Mouse (Mus musculus): ENCODE measurements around the gene Mcl1. TPM values are rescaled to one million over a fixed set of nuclear protein-coding genes. Genes with fewer than 3 reads are reported as not detected.
"Not testable (repeated sequence)": the region's sequence is repeated elsewhere in the genome, so short reads cannot be mapped to it uniquely, and the experiment has no call there.

Gene Mcl1
- total RNA-seq (2021): 100 to 1,000 TPM; 151 to 156 TPM

DNA sequence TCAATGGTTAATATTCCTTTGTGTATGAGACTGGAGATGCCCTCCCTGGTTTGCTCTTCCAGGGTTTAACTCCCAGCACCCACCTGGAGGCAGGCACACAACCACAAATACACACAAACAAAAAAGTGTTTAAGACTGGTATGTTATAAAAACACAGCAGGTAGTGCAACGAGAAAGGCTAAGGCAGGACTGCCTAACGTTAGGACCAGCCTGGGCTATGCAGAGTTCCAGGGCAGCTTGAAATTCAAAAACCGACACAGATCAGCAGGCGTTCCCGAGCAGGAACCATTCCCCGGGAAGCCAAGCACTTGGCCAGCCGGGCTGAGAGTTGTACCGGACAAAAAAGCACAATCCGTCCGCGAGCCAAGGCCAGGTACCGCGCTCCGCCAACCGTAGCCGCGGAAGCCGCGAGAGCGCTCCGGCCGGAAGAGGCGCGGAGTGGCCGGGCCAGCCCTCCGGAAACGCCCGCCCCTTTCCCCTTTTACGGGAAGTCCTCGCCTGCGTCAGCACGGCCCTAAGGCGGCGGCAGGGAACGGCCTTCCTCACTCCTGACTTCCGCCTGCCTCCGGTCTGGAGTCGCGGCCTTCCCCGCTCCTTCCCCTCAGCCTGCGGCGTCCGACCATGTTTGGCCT is at the start of gene Mcl1:
Mcl1 (plus strand) TSS at position 553 of the 632 bp plus-strand sequence.
- intact Hi-C loops (cut with DNase I): no loop called here
- DNase-seq: peak; percentile 96 to 97

GRCm38 (mm10) chr3:95609195-95609594 is 49.4 kb upstream of the Mcl1 start:
- DNase-seq: no peak
- intact Hi-C loops (cut with DNase I): no loop called here

DNA sequence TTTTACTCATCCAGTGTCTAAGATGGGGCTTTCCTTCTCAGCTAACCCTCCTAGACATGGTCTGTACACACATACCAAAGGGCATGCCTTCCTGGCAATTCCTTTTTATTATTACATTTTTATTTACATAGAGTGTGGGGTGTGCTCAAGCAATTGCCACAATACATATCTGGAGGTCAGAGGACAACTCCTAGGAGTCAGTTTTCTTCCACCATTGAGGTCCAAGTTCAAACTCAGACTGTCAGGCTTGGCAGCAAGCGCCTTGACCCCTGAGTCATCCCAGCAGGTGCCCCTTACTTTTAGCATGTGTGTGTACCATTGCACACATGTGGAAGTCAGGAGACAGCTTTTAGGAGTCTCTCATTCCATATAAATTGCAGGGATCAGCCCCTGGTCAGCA is 44.6 kb upstream of the Mcl1 start:
- no peak for DNase-seq
- intact Hi-C loops (cut with DNase I): no loop called here

DNA sequence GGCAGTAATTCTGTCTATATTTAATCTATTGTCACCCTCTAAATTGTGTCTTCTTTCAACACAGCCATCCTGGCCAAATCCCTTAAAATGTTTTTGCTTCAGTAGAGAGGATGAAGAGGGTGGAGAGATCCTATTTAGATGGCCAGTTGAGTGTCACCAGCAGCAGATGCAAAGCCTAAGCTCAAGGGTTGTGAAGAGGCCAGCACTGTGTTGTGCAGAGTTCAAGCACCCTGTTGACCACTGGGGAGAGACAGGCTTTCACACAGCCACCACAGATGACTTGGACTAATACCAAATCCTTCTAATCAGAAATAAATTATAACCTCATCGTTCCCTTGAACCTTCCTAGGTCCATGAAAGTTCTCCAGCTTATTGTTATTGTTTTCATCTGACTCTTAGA is 40.1 kb upstream of the Mcl1 start:
- no peak for DNase-seq
- intact Hi-C loops (cut with DNase I): loop anchor here (5.0 kb wide), 1 partner anchor 101 kb away; no protein-coding TSS in a partner anchor

DNA sequence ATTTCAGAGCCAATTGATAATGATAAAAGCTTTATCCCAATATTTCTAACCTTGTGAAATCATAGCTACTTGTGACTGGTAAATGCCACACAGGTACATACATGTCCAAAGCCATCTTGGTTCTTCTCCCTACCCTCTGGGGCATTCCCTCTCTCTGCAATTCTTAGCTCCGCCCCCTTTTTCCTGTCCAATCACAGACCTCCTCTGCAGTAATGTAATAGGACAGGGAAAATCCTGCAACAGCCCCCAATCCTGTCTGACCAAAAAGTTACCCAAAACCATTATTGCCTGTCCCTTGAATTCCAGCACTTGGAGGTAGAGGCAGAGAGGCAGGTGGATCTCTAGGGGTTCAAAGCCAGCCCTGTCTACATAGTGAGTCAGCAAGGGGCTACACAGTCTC is 37.3 kb upstream of the Mcl1 start:
- no peak for DNase-seq
- intact Hi-C loops (cut with DNase I): no loop called here

DNA sequence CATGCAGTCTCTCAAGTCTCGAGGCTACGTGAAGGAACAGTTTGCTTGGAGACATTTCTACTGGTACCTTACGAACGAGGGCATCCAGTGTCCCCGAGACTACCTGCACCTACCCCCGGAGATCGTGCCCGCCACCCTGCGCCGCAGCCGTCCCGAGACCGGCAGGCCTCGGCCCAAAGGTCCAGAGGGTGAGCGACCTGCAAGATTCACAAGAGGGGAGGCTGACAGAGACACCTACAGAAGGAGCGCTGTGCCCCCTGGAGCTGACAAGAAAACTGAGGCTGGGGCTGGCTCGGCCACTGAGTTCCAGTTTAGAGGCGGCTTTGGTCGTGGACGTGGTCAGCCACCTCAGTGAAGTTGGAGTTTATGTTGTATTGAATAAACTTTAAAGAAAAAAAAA is 36.2 kb upstream of the Mcl1 start:
- intact Hi-C loops (cut with DNase I); DNase-seq: not testable (repeated sequence)

DNA sequence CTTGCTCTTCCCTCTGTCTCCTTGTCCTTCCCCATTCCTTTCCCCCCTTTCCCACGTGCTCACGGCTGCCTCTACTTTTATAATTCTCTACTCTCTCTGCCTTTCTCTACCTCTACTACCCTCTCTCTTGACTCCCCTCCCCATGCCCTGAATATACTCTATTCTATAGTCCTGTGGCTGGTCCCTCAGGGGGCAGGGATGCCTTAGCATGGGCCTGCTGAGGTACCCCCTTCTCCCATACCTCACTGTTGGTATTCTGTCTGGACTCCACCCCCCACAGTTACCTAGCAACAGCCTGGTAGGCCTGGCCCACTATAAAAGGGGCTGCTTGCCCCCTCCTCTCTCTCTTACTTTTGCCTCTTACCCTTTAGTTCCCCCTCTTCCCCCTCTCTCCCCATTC is 35.0 kb upstream of the Mcl1 start:
- no peak for DNase-seq
- intact Hi-C loops (cut with DNase I): no loop called here

DNA sequence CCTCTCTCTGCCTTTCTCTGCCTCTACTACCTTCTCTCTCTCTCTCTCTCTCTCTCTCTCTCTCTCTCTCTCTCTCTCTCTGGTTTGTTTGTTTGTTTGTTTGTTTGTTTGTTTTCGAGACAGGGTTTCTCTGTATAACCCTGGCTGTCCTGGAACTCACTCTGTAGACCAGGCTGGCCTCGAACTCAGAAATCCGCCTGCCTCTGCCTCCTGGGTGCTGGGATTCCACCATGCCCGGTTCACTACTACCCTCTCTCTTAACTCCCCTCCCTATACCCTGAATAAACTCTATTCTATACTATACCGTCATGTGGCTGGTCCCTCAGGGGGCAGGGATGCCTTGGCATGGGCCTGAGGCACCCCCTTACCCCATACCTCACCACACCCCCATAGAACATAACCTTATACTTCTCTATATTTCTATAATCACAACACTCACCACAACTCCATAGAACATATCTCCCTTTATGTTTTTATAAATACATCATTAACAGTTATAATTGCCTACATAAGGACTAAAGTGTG is 34.5 kb upstream of the Mcl1 start:
- not testable (repeated sequence) for DNase-seq
- intact Hi-C loops (cut with DNase I): loop anchor here (2.0 kb wide), 1 partner anchor 35 kb away; the partner anchor contains the start of gene Golph3l

DNA sequence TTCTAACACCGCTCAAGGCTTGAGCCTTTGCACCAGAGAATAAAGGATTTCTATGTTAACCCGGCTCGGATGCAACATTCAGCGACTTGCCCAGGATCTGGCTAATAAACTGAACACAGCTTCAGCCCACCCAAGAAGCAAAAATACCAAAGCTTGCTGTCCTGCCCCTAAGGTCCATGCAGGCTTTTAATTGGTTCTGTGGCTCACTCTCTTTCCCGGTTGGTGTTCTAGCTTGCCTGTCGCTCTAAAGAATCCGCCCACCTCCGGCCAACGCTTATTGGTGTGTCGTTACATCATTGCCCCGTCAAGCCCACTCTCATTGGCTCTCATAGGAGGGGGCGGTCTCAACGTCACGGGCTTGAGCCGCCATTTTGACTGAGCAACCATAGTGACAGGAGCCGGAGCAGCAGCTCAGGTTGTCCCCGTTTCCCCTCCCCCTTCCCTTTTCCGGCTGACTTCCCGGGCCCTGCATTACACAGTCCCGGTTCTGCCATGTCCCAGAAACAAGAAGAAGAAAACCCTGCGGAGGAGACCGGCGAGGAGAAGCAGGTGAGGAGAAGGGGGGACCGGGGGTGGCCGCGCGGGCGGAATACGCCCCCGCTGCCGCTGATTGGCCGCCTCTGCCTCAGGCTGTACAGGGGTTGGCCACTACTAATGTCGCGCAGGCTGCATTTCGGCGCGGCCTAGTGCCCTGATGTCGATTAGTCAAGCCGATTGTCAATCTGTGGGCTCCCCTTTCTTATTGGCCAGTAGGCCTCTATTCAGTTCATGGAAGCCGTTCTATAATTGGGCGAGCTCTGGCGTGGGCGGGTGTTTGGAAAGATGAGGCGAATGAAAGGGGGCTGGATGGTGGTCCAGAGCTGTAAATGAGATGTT is 33.7 kb upstream of the Mcl1 start, which contains the start of gene Ensa:
Ensa (plus strand) TSS at position 366 of the 876 bp plus-strand sequence.
- intact Hi-C loops (cut with DNase I): loop anchor here (2.0 to 5.0 kb wide), 2 partner anchors 36 to 127 kb away; partner anchors contain the start of gene Golph3l
- DNase-seq: peak; percentile 93 to 97

- DNase-seq: no peak
- intact Hi-C loops (cut with DNase I): loop anchor here (5.0 kb wide), 1 partner anchor 125 kb away; no protein-coding TSS in a partner anchor
Observed at GRCm38 (mm10) chr3:95627763-95628162, 30.8 kb upstream of the Mcl1 start.

- no peak for DNase-seq
- intact Hi-C loops (cut with DNase I): loop anchor here (5.0 kb wide), 1 partner anchor 123 kb away; no protein-coding TSS in a partner anchor
Observed at GRCm38 (mm10) chr3:95629755-95630154, 28.8 kb upstream of the Mcl1 start.

DNA sequence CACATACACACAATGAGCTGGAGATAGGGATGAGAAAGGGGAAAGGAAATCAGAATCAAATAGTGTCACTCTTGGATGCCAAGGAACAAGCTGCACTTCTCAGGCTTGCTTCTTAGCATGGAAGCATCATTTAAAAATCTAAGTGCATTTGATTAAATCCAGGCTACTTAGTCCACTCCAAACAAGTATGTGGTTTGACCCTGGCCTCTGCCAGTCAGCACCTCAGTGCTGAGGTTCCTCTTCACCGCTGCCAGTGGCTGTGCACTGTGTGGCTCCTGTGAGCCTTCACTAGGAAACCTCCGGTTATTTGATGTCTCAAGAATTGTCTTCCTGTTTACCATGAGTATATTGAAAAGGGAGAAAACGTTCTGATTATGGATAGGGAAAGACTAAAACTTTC is 27.7 kb upstream of the Mcl1 start:
- intact Hi-C loops (cut with DNase I): no loop called here
- no peak for DNase-seq

GRCm38 (mm10) chr3:95631304-95631703 is 27.3 kb upstream of the Mcl1 start:
- no peak for DNase-seq
- intact Hi-C loops (cut with DNase I): no loop called here

DNA sequence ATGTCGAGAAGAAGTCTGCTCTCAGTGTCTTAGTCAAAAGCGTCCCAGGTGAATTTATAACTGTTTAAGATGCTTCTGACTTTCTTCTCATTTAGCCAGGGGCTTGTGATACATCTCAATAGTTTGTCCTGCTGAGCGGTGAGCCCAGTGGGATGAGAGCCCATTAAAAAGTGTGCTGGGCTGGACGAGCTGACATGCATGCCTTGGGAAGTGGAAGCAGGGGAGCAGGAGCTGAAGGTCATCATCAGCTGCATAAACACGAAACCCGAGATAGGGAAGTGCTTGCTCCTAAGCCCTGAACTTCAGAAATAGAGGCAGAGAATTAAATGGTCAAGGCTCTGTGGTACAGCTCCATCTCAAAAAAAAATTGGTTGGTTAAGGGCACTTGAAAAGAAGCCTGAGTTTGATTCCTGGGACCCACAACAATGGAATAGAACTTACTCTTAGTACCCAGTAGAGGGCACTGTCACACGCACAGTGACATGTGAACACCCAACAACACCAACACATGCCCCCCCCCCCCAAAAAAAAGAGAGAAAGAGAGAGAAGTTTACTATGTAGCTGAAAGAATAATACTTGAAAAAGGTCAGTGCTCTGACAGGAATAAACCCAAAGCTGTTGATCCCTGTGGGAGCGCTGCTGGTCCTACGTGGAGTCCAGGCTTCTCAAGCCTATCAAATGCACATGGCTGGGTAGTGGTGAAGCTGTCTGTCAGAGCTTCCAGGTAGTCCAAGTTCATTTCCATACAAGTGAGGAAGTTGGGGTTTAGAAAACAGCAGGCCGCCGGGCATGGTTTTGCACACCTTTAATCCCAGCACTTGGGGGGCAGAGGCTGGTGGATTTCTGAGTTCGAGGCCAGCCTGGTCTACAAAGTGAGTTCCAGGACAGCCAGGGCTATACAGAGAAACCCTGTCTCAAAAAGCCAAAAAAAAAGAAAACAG is 25.7 kb upstream of the Mcl1 start:
- DNase-seq: peak in 1 of 2 experiments; percentile 53
- intact Hi-C loops (cut with DNase I): loop anchor here (1.0 to 2.0 kb wide), 2 partner anchors 42 to 70 kb away; no protein-coding TSS in a partner anchor

- intact Hi-C loops (cut with DNase I): loop anchor here (2.0 kb wide), 1 partner anchor 135 kb away; no protein-coding TSS in a partner anchor
- DNase-seq: no peak
Observed at GRCm38 (mm10) chr3:95635636-95636035, 23.0 kb upstream of the Mcl1 start.

DNA sequence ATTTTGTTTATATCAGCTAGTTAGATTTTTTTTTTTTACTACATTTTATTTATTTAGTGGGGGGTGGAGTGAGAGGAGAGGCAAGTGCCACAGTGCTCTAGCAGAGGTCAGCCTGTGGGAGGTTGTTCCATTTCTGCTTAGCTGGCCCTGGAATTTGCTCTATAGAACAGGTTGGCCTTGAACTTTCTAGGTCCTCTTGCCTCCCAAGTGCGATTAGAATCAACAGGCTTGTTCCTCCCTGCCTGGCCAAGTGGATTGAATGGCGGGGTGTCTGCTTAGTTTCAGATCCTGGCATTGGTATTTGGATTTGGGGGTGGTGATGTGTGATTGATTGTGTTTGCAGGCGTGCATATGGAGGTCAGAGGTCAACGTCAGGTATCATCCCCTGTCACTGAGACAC is 22.5 kb upstream of the Mcl1 start:
- intact Hi-C loops (cut with DNase I): no loop called here
- DNase-seq: no peak

DNA sequence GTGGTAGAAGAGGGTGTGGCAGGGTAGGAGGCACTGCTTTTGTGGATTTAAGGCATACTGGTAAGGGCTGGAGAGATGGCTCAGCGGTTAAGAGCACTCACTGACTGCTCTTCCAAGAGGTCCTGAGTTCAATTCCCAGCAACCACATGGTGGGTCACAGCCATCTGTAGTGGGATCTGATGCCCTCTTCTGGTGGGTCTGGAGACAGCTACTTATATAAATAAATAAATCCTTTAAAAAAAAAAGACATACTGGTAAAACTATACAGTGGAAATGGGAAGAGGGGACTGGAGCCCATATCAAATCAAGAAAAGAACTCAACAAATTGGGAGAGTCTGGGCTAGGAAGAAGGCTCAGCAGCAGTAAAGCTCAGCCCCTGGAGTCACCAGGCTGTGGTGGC is 18.9 kb upstream of the Mcl1 start:
- no peak for DNase-seq
- intact Hi-C loops (cut with DNase I): no loop called here

DNA sequence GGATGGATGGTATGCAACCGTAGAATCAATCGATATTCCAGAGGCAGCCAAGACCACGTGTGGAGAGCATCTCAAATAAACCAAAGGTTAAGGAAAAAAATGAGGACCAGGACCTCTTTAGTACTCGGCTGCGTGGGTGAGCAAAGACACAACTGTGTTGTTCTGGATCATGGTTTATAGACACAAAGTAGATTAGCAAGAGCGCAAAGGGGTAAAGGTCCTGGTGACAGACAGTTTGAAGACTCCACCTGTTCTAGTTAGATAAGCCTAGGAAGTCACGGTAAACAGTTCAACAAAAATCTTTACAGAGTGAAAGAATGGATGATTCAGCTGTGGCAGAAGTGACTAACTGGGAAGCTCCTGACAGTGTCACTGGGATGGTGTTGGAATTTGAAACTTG is 15.5 kb upstream of the Mcl1 start:
- no peak for DNase-seq
- intact Hi-C loops (cut with DNase I): no loop called here

DNA sequence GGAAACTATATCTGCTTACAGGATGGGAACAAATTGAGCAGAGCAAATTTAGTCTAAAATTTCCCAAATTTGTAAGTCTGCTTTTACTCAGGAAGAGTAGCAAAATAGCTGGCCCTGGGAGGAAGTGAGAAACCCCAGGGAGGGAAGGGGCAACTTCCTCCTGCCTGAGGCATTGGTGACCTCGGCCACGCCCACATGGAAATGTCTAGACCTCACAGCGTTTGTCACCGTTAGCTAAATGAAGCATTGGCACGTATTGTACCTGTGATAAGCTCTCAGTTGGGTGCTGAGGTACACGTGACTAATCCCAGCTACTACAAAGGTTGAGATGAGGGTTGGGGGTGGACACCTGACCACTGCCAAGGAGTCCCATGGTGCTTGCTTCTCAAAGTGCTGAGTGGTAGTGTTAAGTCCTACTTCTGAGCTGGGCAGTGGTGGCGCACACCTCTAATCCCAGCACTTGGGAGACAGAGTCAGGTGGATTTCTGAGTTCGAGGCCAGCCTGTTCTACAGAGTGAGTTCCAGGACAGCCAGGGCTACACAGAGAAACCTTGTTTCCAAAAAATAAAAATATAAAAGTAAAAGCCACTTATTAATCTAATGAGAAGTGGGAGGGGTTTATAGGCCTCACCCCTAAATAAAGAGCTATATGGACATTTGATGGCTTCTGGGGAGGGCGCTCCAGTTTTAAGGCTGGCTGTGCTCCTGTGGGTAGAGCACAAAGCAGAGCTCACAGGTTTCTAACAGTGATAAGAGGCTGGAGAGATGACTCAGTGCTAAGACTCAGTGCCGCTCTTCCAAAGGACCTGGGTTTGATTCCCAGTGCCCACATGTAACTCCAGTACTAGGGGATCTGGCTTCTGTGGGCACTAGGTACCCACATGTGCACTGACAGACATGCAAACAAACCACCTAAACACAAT is 13.0 kb upstream of the Mcl1 start:
- intact Hi-C loops (cut with DNase I): no loop called here
- DNase-seq: peak in 1 of 2 experiments; percentile 49
